Mouse (Mus musculus) limb, embryonic 13.5 days (tissue): ENCODE results near the gene Wfdc5. TPM values are rescaled to one million over a fixed set of nuclear protein-coding genes. Genes with fewer than 3 reads are reported as not detected.

ENCODE experiments used
- ATAC-seq: fragments of 200-750 bp; cut with Nextera tagmentation; 2 replicates; pipeline ENCODE4 v1.8.0; 2017; ENCODE audit warnings: low read depth, moderate number of reproducible peaks, moderate TSS enrichment; ENCODE audit not compliant: low FRiP score
- H3K27ac ChIP-seq: fragments of 300-500 bp; sonication (generic); 2 replicates; pipeline ENCODE4 v1.5.1; 2015; ENCODE audit warnings: inconsistent platforms, mild to moderate bottlenecking, moderate library complexity
- H3K27me3 ChIP-seq: fragments of 300-500 bp; sonication (generic); 2 replicates; pipeline ENCODE4 v1.6.1; 2015; ENCODE audit warnings: mild to moderate bottlenecking, inconsistent platforms
- H3K36me3 ChIP-seq: fragments of 300-500 bp; sonication (generic); 2 replicates; pipeline ENCODE4 v1.6.1; 2015; ENCODE audit warnings: inconsistent platforms, mild to moderate bottlenecking, moderate library complexity
- H3K4me1 ChIP-seq: fragments of 300-500 bp; sonication (generic); 2 replicates; pipeline ENCODE4 v1.6.1; 2015; ENCODE audit warnings: inconsistent platforms
- H3K4me2 ChIP-seq: fragments of 300-500 bp; sonication (generic); replicated peaks from 2 replicates; pipeline ENCODE4 v1.6.1; 2015; ENCODE audit warnings: inconsistent platforms, mild to moderate bottlenecking, moderate library complexity
- H3K4me3 ChIP-seq: fragments of 300-500 bp; sonication (generic); 2 replicates; pipeline ENCODE4 v1.5.1; 2015; ENCODE audit warnings: moderate library complexity, mild to moderate bottlenecking, inconsistent platforms
- H3K9ac ChIP-seq: fragments of 300-500 bp; sonication (generic); 2 replicates; pipeline ENCODE4 v1.6.1; 2015; ENCODE audit warnings: mild to moderate bottlenecking, inconsistent platforms
- H3K9me3 ChIP-seq: fragments of 300-500 bp; sonication (generic); 2 replicates; pipeline ENCODE4 v1.6.1; 2016; ENCODE audit warnings: inconsistent platforms
- WGBS: fragments of 180-500 bp; shearing (Covaris S2); methylation state at CpG from one replicate; pipeline ENCODE4 v1.1.7; 2015; 5-methylcytosine and 5-hydroxymethylcytosine counted together
- polyA plus RNA-seq: library from polyadenylated mRNA; unstranded; fragments of >200 nt; fragmentation: Nextera tagmentation; extraction: Ambion mirVana; gene quantifications from 2 replicates; pipeline ENCODE4 v1.2.1, GENCODE M21; 2015

Wfdc5 gene
- polyA plus RNA-seq, 1 experiment from 2014 or later, result not detected

DNA sequence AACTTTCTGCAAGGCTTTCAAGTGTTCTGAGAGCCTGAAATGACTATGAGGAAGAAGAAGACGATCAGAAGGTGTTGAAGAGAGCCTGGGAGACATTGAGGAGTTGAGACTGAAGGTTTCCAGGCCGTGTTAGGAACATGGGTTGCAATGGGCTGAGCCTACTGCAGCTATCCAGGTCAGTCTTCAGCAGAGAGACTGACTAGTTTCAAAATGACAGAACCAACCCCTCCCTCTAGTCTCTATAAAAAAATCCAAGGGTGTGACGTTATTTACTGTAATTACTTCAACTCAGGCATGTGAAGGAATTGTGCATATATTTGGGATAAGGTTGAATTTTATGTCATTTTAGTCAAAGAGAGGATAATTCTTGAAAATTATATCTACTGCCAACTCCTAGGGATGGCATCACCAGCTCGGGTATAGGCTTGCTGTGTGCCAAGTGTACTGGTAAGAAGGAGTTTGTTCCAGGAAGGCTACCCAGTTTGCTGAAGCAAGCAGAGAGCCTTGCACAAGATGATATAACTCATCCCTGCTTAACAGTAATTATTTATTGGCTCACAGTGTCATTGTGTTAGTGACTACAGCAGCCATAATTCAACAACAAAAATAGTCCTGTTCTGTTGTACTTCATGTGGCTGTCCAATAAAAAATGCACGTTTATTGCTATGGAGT lies 12.6 kb upstream of the Wfdc5 start:
- no peak overlapping the region for H3K4me2 ChIP-seq
- no peaks in the 10 kb centered on the region for H3K27me3 ChIP-seq
- no peak for ATAC-seq
- no peak overlapping the region for H3K27ac ChIP-seq
- H3K4me1 ChIP-seq, result no peaks in the 10 kb centered on the region
- no peaks in the 10 kb centered on the region for H3K36me3 ChIP-seq
- no peaks in the 10 kb centered on the region for H3K9me3 ChIP-seq
- WGBS, result 80% methylated on average over 5 of the region's 5 CpGs
- H3K4me3 ChIP-seq, result no peak overlapping the region
- no peak overlapping the region for H3K9ac ChIP-seq

DNA sequence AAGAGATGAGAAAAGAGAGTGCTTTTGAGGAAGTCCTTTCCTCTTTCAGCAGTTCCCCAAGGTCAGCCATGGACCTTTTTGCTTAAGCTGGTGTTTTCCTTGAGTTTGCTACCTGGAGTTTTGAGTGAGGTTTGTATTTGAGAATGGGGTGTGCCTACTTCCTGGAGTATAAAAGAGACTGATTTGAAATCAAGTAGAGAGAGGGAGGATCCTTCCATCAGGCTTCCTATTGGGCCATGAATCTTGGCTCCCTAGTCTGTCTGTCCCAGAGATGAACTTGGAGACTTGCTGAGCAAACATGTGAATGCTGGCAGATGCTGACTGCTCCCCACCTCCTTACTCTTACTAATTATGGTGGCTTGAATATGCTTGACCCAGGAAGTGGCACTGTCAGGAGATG lies 9.7 kb upstream of the Wfdc5 start:
- Histone ChIP-seq H3K9ac (no peak overlapping the region), H3K36me3 (no peaks in the 10 kb centered on the region), H3K4me1 (no peaks in the 10 kb centered on the region), H3K27me3 (no peaks in the 10 kb centered on the region), H3K4me2 (no peak overlapping the region), H3K9me3 (no peaks in the 10 kb centered on the region), H3K4me3 (no peak overlapping the region), H3K27ac (no peak overlapping the region)
- ATAC-seq, result no peak

DNA sequence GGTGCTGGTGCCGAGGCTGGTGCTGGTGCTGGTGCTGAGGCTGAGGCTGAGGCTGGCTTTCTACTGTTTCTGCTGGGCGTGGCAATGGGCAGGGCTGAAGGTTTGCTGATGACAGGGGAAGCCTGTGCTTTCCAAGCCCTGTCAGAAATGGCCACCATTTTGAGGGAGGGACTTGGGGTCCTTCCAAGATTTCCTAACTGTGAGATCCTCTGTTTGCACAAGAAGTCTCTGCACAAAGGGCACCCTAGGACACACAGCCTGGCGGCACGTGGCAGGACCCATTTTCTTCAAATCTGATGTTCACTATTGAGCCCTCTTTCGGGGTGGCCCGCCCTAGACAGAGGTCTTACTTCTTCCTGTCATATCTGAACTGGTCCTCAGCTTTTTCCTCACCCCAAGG lies 8.0 kb upstream of the Wfdc5 start, which contains the start of gene Wfdc12:
Gene Wfdc12 (minus strand): TSS at position 33 of the 400 bp plus-strand sequence.
- 90% methylated on average over 6 of the region's 6 CpGs for WGBS
- H3K4me1 ChIP-seq, result no peaks in the 10 kb centered on the region
- H3K27ac ChIP-seq, result no peak within 1 kb of the TSS
- ATAC-seq, result no peak
- no peak within 1 kb of the TSS for H3K4me2 ChIP-seq
- H3K9ac ChIP-seq, result no peak within 1 kb of the TSS
- no peak within 1 kb of the TSS for H3K4me3 ChIP-seq
- H3K9me3 ChIP-seq, result no peaks in the 10 kb centered on the region
- no peaks in the 10 kb centered on the region for H3K36me3 ChIP-seq
- no peaks in the 10 kb centered on the region for H3K27me3 ChIP-seq

GRCm38 (mm10) chr2:164188722-164189121 lies 6.2 kb upstream of the Wfdc5 start:
- H3K4me2 ChIP-seq, result no peak overlapping the region
- no peak overlapping the region for H3K27ac ChIP-seq
- no peak for ATAC-seq
- H3K9me3 ChIP-seq, result no peaks in the 10 kb centered on the region
- H3K27me3 ChIP-seq, result no peaks in the 10 kb centered on the region
- no peak overlapping the region for H3K9ac ChIP-seq
- 28% methylated on average over 5 of the region's 5 CpGs for WGBS
- H3K36me3 ChIP-seq, result no peaks in the 10 kb centered on the region
- peaks cover 12% of the 10 kb centered on the region for H3K4me1 ChIP-seq
- H3K4me3 ChIP-seq, result no peak overlapping the region

GRCm38 (mm10) chr2:164184145-164184719 lies 1.7 kb upstream of the Wfdc5 start:
- Histone ChIP-seq H3K36me3 (no peaks in the 10 kb centered on the region), H3K9me3 (no peaks in the 10 kb centered on the region), H3K4me2 (no peak overlapping the region), H3K27me3 (no peaks in the 10 kb centered on the region; the same call in 1 of the 2 replicates), H3K4me1 (peaks cover 18% of the 10 kb centered on the region), H3K4me3 (no peak overlapping the region), H3K9ac (no peak overlapping the region), H3K27ac (peak overlapping the region; percentile 28; the same call in 1 of the 2 replicates)
- ATAC-seq, result no peak
- 43% methylated on average over 9 of the region's 9 CpGs for WGBS

DNA sequence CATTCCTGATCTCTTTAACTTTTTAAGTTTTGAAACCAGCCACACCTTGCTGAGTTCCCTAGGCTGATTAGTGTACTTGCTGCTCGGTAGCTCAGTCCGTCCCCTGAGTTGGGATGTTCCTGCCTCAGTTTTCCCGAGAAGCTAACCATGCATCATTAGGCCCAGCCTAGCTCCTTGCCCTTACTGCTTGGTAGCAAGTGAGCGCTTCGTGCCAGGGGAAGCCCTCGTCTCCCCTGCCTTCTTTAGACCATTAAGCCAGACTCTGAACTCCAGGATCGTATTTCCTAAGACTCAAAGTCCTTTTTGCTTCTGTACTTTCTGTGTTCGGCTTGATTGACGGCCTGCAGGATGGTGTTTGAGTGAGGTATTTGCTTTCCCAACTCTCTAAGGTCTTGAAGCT lies 798 bp upstream of the Wfdc5 start:
- no peaks in the 10 kb centered on the region for H3K9me3 ChIP-seq
- no peak overlapping the region for H3K4me2 ChIP-seq
- WGBS, result 59% methylated on average over 9 of the region's 9 CpGs
- peaks cover 18% of the 10 kb centered on the region for H3K4me1 ChIP-seq
- no peak overlapping the region for H3K27ac ChIP-seq
- no peak for ATAC-seq
- H3K27me3 ChIP-seq, result peaks cover 4% of the 10 kb centered on the region; the same call in 1 of the 2 replicates
- H3K4me3 ChIP-seq, result no peak overlapping the region
- H3K9ac ChIP-seq, result no peak overlapping the region
- H3K36me3 ChIP-seq, result no peaks in the 10 kb centered on the region

GRCm38 (mm10) chr2:164180770-164181169 lies 1.8 kb downstream of the Wfdc5 start:
- peaks cover 20% of the 10 kb centered on the region for H3K4me1 ChIP-seq
- 83% methylated on average over 4 of the region's 4 CpGs for whole genome bisulfite sequencing
- H3K4me2 ChIP-seq, result no peak overlapping the region
- H3K36me3 ChIP-seq, result no peaks in the 10 kb centered on the region
- no peak for ATAC-seq
- no peak overlapping the region for H3K9ac ChIP-seq
- H3K27ac ChIP-seq, result no peak overlapping the region
- H3K4me3 ChIP-seq, result no peak overlapping the region
- H3K27me3 ChIP-seq, result peaks cover 13% of the 10 kb centered on the region; the same call in 1 of the 2 replicates
- no peaks in the 10 kb centered on the region for H3K9me3 ChIP-seq

DNA sequence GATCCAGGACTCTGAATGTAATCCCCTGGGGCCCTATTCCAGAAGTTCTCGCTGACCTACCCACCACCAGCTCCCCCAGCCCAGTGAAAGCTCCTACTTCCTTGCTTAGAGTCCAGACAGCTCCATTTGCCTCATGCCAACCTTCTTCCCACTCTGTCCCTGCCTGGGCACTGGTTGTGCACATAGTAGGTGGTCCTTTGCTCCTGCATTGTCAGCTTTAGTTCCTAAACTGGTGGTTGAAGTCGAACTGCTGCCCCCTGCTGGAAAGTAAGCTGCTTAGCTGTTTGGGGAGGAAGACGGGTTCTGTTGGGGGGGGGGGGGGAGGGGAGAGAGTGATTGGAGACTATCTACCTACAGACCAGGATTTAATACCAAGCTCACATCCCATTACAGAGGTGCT lies 2.4 kb downstream of the Wfdc5 start:
- WGBS, result 43% methylated on average over 3 of the region's 3 CpGs
- Histone ChIP-seq H3K36me3 (no peaks in the 10 kb centered on the region), H3K9me3 (no peaks in the 10 kb centered on the region)

GRCm38 (mm10) chr2:164177831-164178230 lies 4.7 kb downstream of the Wfdc5 start:
- H3K9ac ChIP-seq, result no peak overlapping the region
- H3K9me3 ChIP-seq, result no peaks in the 10 kb centered on the region
- H3K4me1 ChIP-seq, result peaks cover 8% of the 10 kb centered on the region
- no peak overlapping the region for H3K4me3 ChIP-seq
- no peak for ATAC-seq
- no peak overlapping the region for H3K27ac ChIP-seq
- WGBS, result 69% methylated on average over 5 of the region's 5 CpGs
- H3K27me3 ChIP-seq, result peaks cover 33% of the 10 kb centered on the region
- no peak overlapping the region for H3K4me2 ChIP-seq
- H3K36me3 ChIP-seq, result no peaks in the 10 kb centered on the region

More for the DNA sequence above, 2.4 kb downstream of the Wfdc5 start:
- Histone ChIP-seq H3K27me3 (peaks cover 15% of the 10 kb centered on the region; the same call in 1 of the 2 replicates), H3K9ac (no peak overlapping the region), H3K4me3 (no peak overlapping the region), H3K4me1 (peaks cover 20% of the 10 kb centered on the region), H3K4me2 (no peak overlapping the region), H3K27ac (no peak overlapping the region)
- ATAC-seq, result no peak

GRCm38 (mm10) chr2:164175850-164176249 lies 6.7 kb downstream of the Wfdc5 start:
- no peak overlapping the region for H3K4me3 ChIP-seq
- peaks cover 19% of the 10 kb centered on the region for H3K4me1 ChIP-seq
- no peaks in the 10 kb centered on the region for H3K36me3 ChIP-seq
- H3K9me3 ChIP-seq, result no peaks in the 10 kb centered on the region
- H3K27me3 ChIP-seq, result peaks cover 52% of the 10 kb centered on the region
- no peak overlapping the region for H3K9ac ChIP-seq
- no peak overlapping the region for H3K27ac ChIP-seq
- ATAC-seq, result no peak
- no peak overlapping the region for H3K4me2 ChIP-seq
- WGBS, result 79% methylated on average over 3 of the region's 3 CpGs

GRCm38 (mm10) chr2:164174649-164175395 lies 7.7 kb downstream of the Wfdc5 start:
- H3K9me3 ChIP-seq, result no peaks in the 10 kb centered on the region
- H3K4me2 ChIP-seq, result no peak overlapping the region
- no peak overlapping the region for H3K9ac ChIP-seq
- peaks cover 28% of the 10 kb centered on the region for H3K4me1 ChIP-seq
- no peak overlapping the region for H3K27ac ChIP-seq
- no peak for ATAC-seq
- no peak overlapping the region for H3K4me3 ChIP-seq
- WGBS, result 73% methylated on average over 8 of the region's 8 CpGs
- H3K36me3 ChIP-seq, result no peaks in the 10 kb centered on the region
- H3K27me3 ChIP-seq, result peaks cover 62% of the 10 kb centered on the region

DNA sequence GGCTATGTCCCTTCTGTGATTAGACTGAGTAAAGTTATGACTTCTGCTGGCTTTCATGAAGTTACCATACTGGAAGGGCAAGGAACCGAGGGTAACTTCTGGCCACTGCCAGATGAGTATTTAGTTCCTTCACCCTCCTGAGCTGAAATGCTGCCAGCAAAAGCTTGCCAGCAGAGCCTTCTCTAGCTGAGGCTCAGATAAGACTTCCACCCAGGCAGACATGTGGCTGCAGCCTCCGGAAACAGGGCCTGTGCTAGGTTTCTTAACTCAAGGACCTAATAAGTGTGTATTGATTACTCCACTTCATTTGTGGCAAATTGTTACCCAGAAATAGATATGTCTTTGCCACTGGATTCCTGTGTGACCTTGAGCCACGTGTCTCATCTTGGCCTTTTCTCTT lies 9.1 kb downstream of the Wfdc5 start:
- Histone ChIP-seq H3K9ac (no peak overlapping the region), H3K27me3 (peaks cover 73% of the 10 kb centered on the region), H3K36me3 (no peaks in the 10 kb centered on the region), H3K4me1 (peaks cover 33% of the 10 kb centered on the region), H3K4me2 (no peak overlapping the region), H3K9me3 (0 out of 2 replicates have a peak, but pooled peaks cover 3% of the 10 kb centered on the region), H3K4me3 (no peak overlapping the region), H3K27ac (no peak overlapping the region)
- WGBS, result 66% methylated on average over 3 of the region's 3 CpGs
- no peak for ATAC-seq
